ENCODE assay signal across 24 mouse cellular contexts in the genomic region with DNA sequence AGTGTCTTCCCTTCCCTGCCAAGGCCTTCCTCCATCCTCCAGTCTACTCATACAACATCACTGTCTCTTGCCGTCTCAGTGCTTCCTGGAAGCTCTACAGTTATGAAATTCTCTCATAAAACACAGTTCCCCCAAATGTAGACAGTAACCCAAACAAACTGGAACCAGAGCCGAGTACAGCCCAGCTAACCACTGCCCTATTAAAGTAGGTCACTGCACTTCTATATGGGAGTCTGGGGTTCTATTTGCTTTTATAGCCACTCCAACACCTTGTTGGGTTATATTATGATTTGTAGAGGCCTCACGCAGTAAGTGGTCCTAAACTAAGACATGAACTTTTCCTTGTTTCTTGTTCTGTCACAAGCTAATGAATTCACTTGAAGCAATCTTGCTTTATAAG.
"Had no signal": no experiment of that assay in that cellular context is flagged by ENCODE, and none has a peak within 500 bp of the region (broad histone marks: within the 10 kb centered on the region; RNA-seq: fewer than 3 reads in every experiment).

No protein-coding gene starts in this region.

- H3K27ac ChIP-seq: heart, embryonic 13.5 days; heart, embryonic 15.5 days; hindbrain, embryonic 13.5 days; hindbrain, embryonic 15.5 days; hindbrain, postnatal 0 days; kidney, embryonic 15.5 days; kidney, postnatal 0 days; layer of hippocampus, adult 2 months; left cerebral cortex, adult 2 months; limb, embryonic 15.5 days; liver, embryonic 12.5 days; liver, embryonic 14.5 days had no signal

- H3K4me3 ChIP-seq: heart, embryonic 13.5 days; heart, embryonic 15.5 days; hindbrain, embryonic 13.5 days; hindbrain, embryonic 15.5 days; kidney, embryonic 15.5 days; layer of hippocampus, adult 2 months; left cerebral cortex, adult 2 months; limb, embryonic 15.5 days; liver, embryonic 12.5 days had no signal

- H3K4me1 ChIP-seq: heart, embryonic 15.5 days; hindbrain, embryonic 13.5 days; hindbrain, embryonic 15.5 days; kidney, embryonic 15.5 days; limb, embryonic 15.5 days; liver, embryonic 12.5 days had no signal

- DNase-seq: gastrocnemius, postnatal 14 days; gastrocnemius, postnatal 36 days; heart, adult 18-20 months; heart, postnatal 14 days; heart, postnatal 36 days; kidney, adult 11 months; kidney, adult 2 months; kidney, adult 9 months; kidney, postnatal 25 days; kidney, postnatal 4 days had no signal

- H3K27me3 ChIP-seq: heart, embryonic 13.5 days; heart, embryonic 15.5 days; hindbrain, embryonic 13.5 days; hindbrain, embryonic 15.5 days; kidney, embryonic 15.5 days; limb, embryonic 15.5 days; liver, embryonic 12.5 days had no signal

- H3K9ac ChIP-seq: heart, embryonic 13.5 days; heart, embryonic 15.5 days; hindbrain, embryonic 13.5 days; hindbrain, embryonic 15.5 days; kidney, embryonic 15.5 days; limb, embryonic 15.5 days; liver, embryonic 12.5 days; liver, embryonic 14.5 days had no signal

- ATAC-seq: hindbrain, postnatal 0 days; intestine, embryonic 16.5 days; liver, embryonic 12.5 days had no signal

- H3K36me3 ChIP-seq: heart, embryonic 13.5 days; heart, embryonic 15.5 days; hindbrain, embryonic 13.5 days; hindbrain, embryonic 15.5 days; kidney, embryonic 15.5 days; limb, embryonic 15.5 days; liver, embryonic 12.5 days had no signal

- H3K9me3 ChIP-seq: heart, embryonic 13.5 days; heart, embryonic 15.5 days; hindbrain, embryonic 13.5 days; hindbrain, embryonic 15.5 days; kidney, embryonic 15.5 days; limb, embryonic 15.5 days; liver, embryonic 12.5 days had no signal

- H3K4me2 ChIP-seq: heart, embryonic 11.5 days; heart, embryonic 13.5 days; heart, embryonic 15.5 days; hindbrain, embryonic 13.5 days; hindbrain, embryonic 15.5 days; kidney, embryonic 15.5 days; limb, embryonic 15.5 days; liver, embryonic 12.5 days had no signal
